Mouse (Mus musculus): Measurements from ENCODE around the gene Rpl38. TPM values are rescaled to one million over a fixed set of nuclear protein-coding genes. Genes with fewer than 3 reads are reported as not detected.

The Rpl38 gene
- total and polyA plus RNA-seq, 2 experiments from 2014 or later: 331 to 773 TPM

DNA sequence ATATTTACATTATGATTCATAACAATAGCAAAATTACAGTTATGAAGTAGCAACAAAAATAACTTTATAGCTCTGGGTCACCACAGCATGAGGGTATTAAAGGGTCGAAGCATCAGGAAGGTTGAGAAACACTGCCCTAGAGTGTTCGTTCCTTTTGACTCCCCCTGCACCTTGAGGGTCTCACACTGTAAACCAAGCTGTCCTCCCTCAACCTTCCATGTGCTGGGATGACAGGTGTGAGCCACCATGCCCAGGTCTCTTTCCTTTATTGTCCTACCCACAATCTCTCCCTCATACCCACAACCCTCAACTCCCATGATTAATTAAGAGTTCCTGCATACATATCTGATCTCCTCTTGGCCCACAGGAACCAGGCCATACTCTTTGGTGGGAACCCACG lies 43.1 kb downstream of the Rpl38 start:
- Histone ChIP-seq H3K9me3 (replicated peaks; ENCODE audit: control insufficient read depth, low read length) (no peaks in the 10 kb centered on the region), H3K27me3 (ENCODE audit: control insufficient read depth, insufficient read depth, low read length) (no peaks in the 10 kb centered on the region), H3K27ac (ENCODE audit: low read depth) (no peak overlapping the region), H3K9ac (replicated peaks; ENCODE audit: low read depth, low read length) (no peak overlapping the region), H3K4me1 (ENCODE audit: control insufficient read depth, insufficient read depth) (no peaks in the 10 kb centered on the region), H3K4me3 (ENCODE audit: low read depth, low read length) (no peak overlapping the region), H3K36me3 (replicated peaks; ENCODE audit: control insufficient read depth, insufficient read depth, low read length) (no peaks in the 10 kb centered on the region), H3K4me2 (ENCODE audit: low read depth, low read length) (no peak overlapping the region)
- TF ChIP-seq CTCF (IDR thresholded peaks at IDR 0.05; ENCODE audit: low read depth) (no peak), EP300 (IDR thresholded peaks at IDR 0.05; ENCODE audit: low read depth) (no peak)
- DNase-seq (ENCODE audit: low spot score) (no peak), ATAC-seq (ENCODE audit: insufficient read depth, low read depth) (no peak)
- WGBS: 82% methylated on average over 3 of the region's 3 CpGs

DNA sequence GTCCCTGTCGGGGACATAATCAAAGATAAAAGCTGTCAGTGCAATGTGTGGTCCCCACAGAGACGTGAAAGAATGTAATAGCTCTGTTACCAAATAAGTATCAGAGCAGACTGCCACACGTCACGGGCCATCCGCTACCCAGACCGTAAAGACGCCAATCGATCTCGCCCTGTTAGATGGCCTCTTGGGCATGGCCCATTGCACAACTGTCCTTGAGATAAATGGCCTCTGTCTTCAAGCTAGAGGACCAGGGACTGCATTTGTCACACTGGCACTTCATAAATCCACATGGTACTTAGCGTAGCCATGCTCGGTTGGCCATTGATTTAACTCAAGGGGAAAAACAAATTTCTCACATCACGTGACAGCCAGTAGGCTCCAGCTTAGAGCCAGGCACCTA lies 43.5 kb downstream of the Rpl38 start:
- ATAC-seq (ENCODE audit: insufficient read depth, low read depth): no peak
- no peak overlapping the region for H3K27ac ChIP-seq (ENCODE audit: low read depth)
- no peak overlapping the region for H3K9ac ChIP-seq (replicated peaks; ENCODE audit: low read depth, low read length)

DNA sequence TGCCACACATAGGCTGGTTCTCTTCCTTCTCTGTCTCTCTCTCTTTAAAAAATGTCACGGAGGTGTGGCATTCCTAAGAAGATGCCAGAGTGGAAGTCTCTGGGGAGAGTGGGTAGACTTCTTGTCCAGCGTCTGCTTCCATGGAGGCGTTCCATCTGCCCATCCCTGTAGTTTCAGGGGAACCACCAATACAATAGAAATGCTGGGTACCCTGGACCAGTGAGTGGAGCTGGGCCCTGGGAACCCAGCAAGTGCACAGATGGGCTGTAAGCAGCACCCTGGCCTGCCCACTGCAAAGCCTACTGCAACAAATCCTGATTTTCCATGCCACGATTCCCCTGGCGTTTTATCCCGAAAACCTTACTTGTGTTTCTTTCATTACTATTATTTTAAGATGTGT lies 46.2 kb downstream of the Rpl38 start:
- ATAC-seq (ENCODE audit: insufficient read depth, low read depth): no peak
- no peak for DNase-seq (ENCODE audit: low spot score)
- Histone ChIP-seq H3K4me3 (ENCODE audit: low read depth, low read length) (no peak overlapping the region), H3K36me3 (replicated peaks; ENCODE audit: control insufficient read depth, insufficient read depth, low read length) (no peaks in the 10 kb centered on the region), H3K4me1 (ENCODE audit: control insufficient read depth, insufficient read depth) (no peaks in the 10 kb centered on the region), H3K9me3 (replicated peaks; ENCODE audit: control insufficient read depth, low read length) (no peaks in the 10 kb centered on the region), H3K27ac (ENCODE audit: low read depth) (no peak overlapping the region), H3K4me2 (ENCODE audit: low read depth, low read length) (no peak overlapping the region), H3K27me3 (ENCODE audit: control insufficient read depth, insufficient read depth, low read length) (no peaks in the 10 kb centered on the region), H3K9ac (replicated peaks; ENCODE audit: low read depth, low read length) (no peak overlapping the region)
- TF ChIP-seq EP300 (IDR thresholded peaks at IDR 0.05; ENCODE audit: low read depth) (no peak), CTCF (IDR thresholded peaks at IDR 0.05; ENCODE audit: low read depth) (no peak)
- WGBS: 82% methylated on average over 6 of the region's 6 CpGs

More for the DNA sequence above, 43.5 kb downstream of the Rpl38 start:
- Histone ChIP-seq H3K36me3 (replicated peaks; ENCODE audit: control insufficient read depth, insufficient read depth, low read length) (no peaks in the 10 kb centered on the region), H3K4me3 (ENCODE audit: low read depth, low read length) (no peak overlapping the region), H3K27me3 (ENCODE audit: control insufficient read depth, insufficient read depth, low read length) (no peaks in the 10 kb centered on the region), H3K9me3 (replicated peaks; ENCODE audit: control insufficient read depth, low read length) (no peaks in the 10 kb centered on the region), H3K4me2 (ENCODE audit: low read depth, low read length) (no peak overlapping the region), H3K4me1 (ENCODE audit: control insufficient read depth, insufficient read depth) (no peaks in the 10 kb centered on the region)
- TF ChIP-seq EP300 (IDR thresholded peaks at IDR 0.05; ENCODE audit: low read depth) (no peak), CTCF (IDR thresholded peaks at IDR 0.05; ENCODE audit: low read depth) (no peak)
- 84% methylated on average over 12 of the region's 12 CpGs for WGBS
- no peak for DNase-seq (ENCODE audit: low spot score)

DNA sequence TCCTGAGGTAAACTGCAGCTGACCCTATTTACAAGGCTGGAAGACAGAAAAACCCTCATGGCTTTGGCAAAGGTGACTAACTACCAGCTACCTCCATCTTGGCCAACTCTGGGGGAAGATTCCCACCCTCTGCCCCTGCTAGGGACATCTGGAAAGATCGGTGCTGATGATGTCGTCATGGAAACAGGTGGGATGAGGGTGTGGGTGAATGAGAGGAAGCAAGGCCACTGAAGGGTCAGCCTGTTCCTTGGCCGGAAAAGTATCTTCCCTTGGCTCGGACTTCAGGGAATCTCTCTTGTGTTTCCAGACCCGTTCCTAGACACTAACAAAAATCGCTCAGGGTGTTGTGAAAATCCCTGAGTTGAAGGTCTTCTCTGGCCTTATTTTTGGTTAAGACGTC lies 47.2 kb downstream of the Rpl38 start:
- Histone ChIP-seq H3K27ac (ENCODE audit: low read depth) (no peak overlapping the region), H3K9me3 (replicated peaks; ENCODE audit: control insufficient read depth, low read length) (no peaks in the 10 kb centered on the region), H3K4me2 (ENCODE audit: low read depth, low read length) (no peak overlapping the region), H3K4me3 (ENCODE audit: low read depth, low read length) (no peak overlapping the region), H3K4me1 (ENCODE audit: control insufficient read depth, insufficient read depth) (no peaks in the 10 kb centered on the region), H3K36me3 (replicated peaks; ENCODE audit: control insufficient read depth, insufficient read depth, low read length) (no peaks in the 10 kb centered on the region), H3K9ac (replicated peaks; ENCODE audit: low read depth, low read length) (no peak overlapping the region), H3K27me3 (ENCODE audit: control insufficient read depth, insufficient read depth, low read length) (no peaks in the 10 kb centered on the region)
- DNase-seq (ENCODE audit: low spot score) (no peak), ATAC-seq (ENCODE audit: insufficient read depth, low read depth) (no peak)
- WGBS: 63% methylated on average over 7 of the region's 7 CpGs
- TF ChIP-seq CTCF (IDR thresholded peaks at IDR 0.05; ENCODE audit: low read depth) (no peak), EP300 (IDR thresholded peaks at IDR 0.05; ENCODE audit: low read depth) (no peak)

DNA sequence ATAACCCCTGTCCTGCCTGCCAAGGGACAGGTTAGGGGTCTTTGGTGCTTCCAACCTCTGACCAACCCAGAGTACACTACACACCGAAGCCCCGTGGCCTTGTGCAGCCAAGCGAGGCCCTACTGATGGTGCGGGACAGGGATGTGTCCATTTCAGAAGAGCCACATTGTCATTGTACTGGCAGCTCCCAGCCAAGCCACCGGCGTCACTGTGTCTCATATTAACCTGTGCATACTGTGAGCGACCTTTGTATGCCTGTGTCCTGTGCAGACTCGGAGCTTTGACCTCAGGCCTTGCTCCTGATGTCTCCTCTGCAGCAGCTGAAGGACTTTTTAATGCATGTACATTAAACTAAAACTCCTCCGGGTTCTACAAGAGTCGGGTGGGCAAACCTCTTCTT lies 52.2 kb downstream of the Rpl38 start:
- Histone ChIP-seq H3K9me3 (replicated peaks; ENCODE audit: control insufficient read depth, low read length) (no peaks in the 10 kb centered on the region), H3K4me3 (ENCODE audit: low read depth, low read length) (no peak overlapping the region), H3K9ac (replicated peaks; ENCODE audit: low read depth, low read length) (no peak overlapping the region), H3K27ac (ENCODE audit: low read depth) (no peak overlapping the region), H3K27me3 (ENCODE audit: control insufficient read depth, insufficient read depth, low read length) (no peaks in the 10 kb centered on the region), H3K4me1 (ENCODE audit: control insufficient read depth, insufficient read depth) (no peaks in the 10 kb centered on the region), H3K4me2 (ENCODE audit: low read depth, low read length) (no peak overlapping the region), H3K36me3 (replicated peaks; ENCODE audit: control insufficient read depth, insufficient read depth, low read length) (no peaks in the 10 kb centered on the region)
- TF ChIP-seq EP300 (IDR thresholded peaks at IDR 0.05; ENCODE audit: low read depth) (no peak), CTCF (IDR thresholded peaks at IDR 0.05; ENCODE audit: low read depth) (no peak)
- DNase-seq (ENCODE audit: low spot score): no peak
- 89% methylated on average over 10 of the region's 10 CpGs for WGBS
- no peak for ATAC-seq (ENCODE audit: insufficient read depth, low read depth)

Other genes starting within 250 kb of the Rpl38 start
- 12.4 and 17.6 TPM in 2 replicates for gene Ttyh2, start 6.9 kb downstream of the Rpl38 start, total RNA-seq (2014; rRNA removed; ENCODE audit: low replicate concordance)
- gene Ttyh2, start 6.9 kb downstream of the Rpl38 start, polyA plus RNA-seq (2015; fragmentation: Nextera tagmentation; extraction: Ambion mirVana): 10.5 and 11.8 TPM in 2 replicates
- not detected in 2 replicates for gene Dnaic2, start 58.9 kb downstream of the Rpl38 start, total RNA-seq (2014; rRNA removed; ENCODE audit: low replicate concordance)
- gene Dnaic2, start 58.9 kb downstream of the Rpl38 start, polyA plus RNA-seq (2015; fragmentation: Nextera tagmentation; extraction: Ambion mirVana): 0.33 and 0.75 TPM in 2 replicates
- gene Kif19a, start 96.9 kb downstream of the Rpl38 start, total RNA-seq (2014; rRNA removed; ENCODE audit: low replicate concordance): 2.7 TPM in 1 of 2 replicates, not detected in the other
- 0.08 and 0.14 TPM in 2 replicates for gene Kif19a, start 96.9 kb downstream of the Rpl38 start, polyA plus RNA-seq (2015; fragmentation: Nextera tagmentation; extraction: Ambion mirVana)
- not detected in 2 replicates for gene Btbd17, start 127.4 kb downstream of the Rpl38 start, total RNA-seq (2014; rRNA removed; ENCODE audit: low replicate concordance)
- gene Btbd17, start 127.4 kb downstream of the Rpl38 start, polyA plus RNA-seq (2015; fragmentation: Nextera tagmentation; extraction: Ambion mirVana): 0.12 and 0.18 TPM in 2 replicates
- not detected in 2 replicates for gene Gpr142, start 130.4 kb downstream of the Rpl38 start, total RNA-seq (2014; rRNA removed; ENCODE audit: low replicate concordance)
- gene Gpr142, start 130.4 kb downstream of the Rpl38 start, polyA plus RNA-seq (2015; fragmentation: Nextera tagmentation; extraction: Ambion mirVana): not detected in 2 replicates
- 14.1 and 16.5 TPM in 2 replicates for gene Gprc5c, start 182.6 kb downstream of the Rpl38 start, total RNA-seq (2014; rRNA removed; ENCODE audit: low replicate concordance)
- 6.8 and 7.5 TPM in 2 replicates for gene Gprc5c, start 182.6 kb downstream of the Rpl38 start, polyA plus RNA-seq (2015; fragmentation: Nextera tagmentation; extraction: Ambion mirVana)
- gene Cd300a, start 221.5 kb downstream of the Rpl38 start, total RNA-seq (2014; rRNA removed; ENCODE audit: low replicate concordance): 0.35 TPM in 1 of 2 replicates, not detected in the other
- 0.92 and 0.97 TPM in 2 replicates for gene Cd300a, start 221.5 kb downstream of the Rpl38 start, polyA plus RNA-seq (2015; fragmentation: Nextera tagmentation; extraction: Ambion mirVana)

Data from heart, postnatal 0 days (tissue).